Mouse (Mus musculus): ENCODE measurements around the gene Ate1. TPM values are rescaled to one million over a fixed set of nuclear protein-coding genes. Genes with fewer than 3 reads are reported as not detected.

Gene Ate1
- polyA plus RNA-seq, 1 experiment from 2014 or later: 109 TPM

GRCm38 (mm10) chr7:130455587-130456246 is 64.5 kb downstream of the Ate1 start:
- H3K4me2 ChIP-seq (ENCODE audit: low read length): no peak overlapping the region
- 61% methylated on average over 4 of the region's 4 CpGs for WGBS

GRCm38 (mm10) chr7:130454226-130454625 is 65.9 kb downstream of the Ate1 start:
- Histone ChIP-seq H3K27me3 (replicated peaks; ENCODE audit: control insufficient read depth, insufficient read depth, low read length) (no peaks in the 10 kb centered on the region), H3K9me3 (ENCODE audit: control insufficient read depth, low read length) (no peaks in the 10 kb centered on the region), H3K4me2 (ENCODE audit: low read length) (no peak overlapping the region), H3K36me3 (ENCODE audit: control insufficient read depth, insufficient read depth, low read length) (peaks cover 8% of the 10 kb centered on the region), H3K4me1 (ENCODE audit: control insufficient read depth, insufficient read depth, low read depth, low read length) (no peaks in the 10 kb centered on the region), H3K9ac (ENCODE audit: low read depth, low read length) (no peak overlapping the region), H3K4me3 (ENCODE audit: low read length) (no peak overlapping the region), H3K27ac (ENCODE audit: low read depth, low read length) (no peak overlapping the region)
- ATAC-seq: no peak
- 88% methylated on average over 3 of the region's 3 CpGs for WGBS

More at GRCm38 (mm10) chr7:130455587-130456246, 64.5 kb downstream of the Ate1 start:
- H3K27ac ChIP-seq (ENCODE audit: low read depth, low read length): no peak overlapping the region; the same call in 1 of the 2 replicates
- no peaks in the 10 kb centered on the region for H3K9me3 ChIP-seq (ENCODE audit: control insufficient read depth, low read length)
- no peak overlapping the region for H3K4me3 ChIP-seq (ENCODE audit: low read length)
- ATAC-seq: no peak
- no peaks in the 10 kb centered on the region for H3K4me1 ChIP-seq (ENCODE audit: control insufficient read depth, insufficient read depth, low read depth, low read length)
- H3K27me3 ChIP-seq (replicated peaks; ENCODE audit: control insufficient read depth, insufficient read depth, low read length): no peaks in the 10 kb centered on the region
- no peak overlapping the region for H3K9ac ChIP-seq (ENCODE audit: low read depth, low read length)
- peaks cover 8% of the 10 kb centered on the region for H3K36me3 ChIP-seq (ENCODE audit: control insufficient read depth, insufficient read depth, low read length)

GRCm38 (mm10) chr7:130435776-130436175 is 84.4 kb downstream of the Ate1 start:
- WGBS: 90% methylated on average over 5 of the region's 5 CpGs
- ATAC-seq: no peak
- no peak overlapping the region for H3K4me2 ChIP-seq (ENCODE audit: low read length)
- H3K4me1 ChIP-seq (ENCODE audit: control insufficient read depth, insufficient read depth, low read depth, low read length): no peaks in the 10 kb centered on the region
- H3K9me3 ChIP-seq (ENCODE audit: control insufficient read depth, low read length): 0 out of 2 replicates have a peak, but pooled peaks cover 2% of the 10 kb centered on the region
- H3K4me3 ChIP-seq (ENCODE audit: low read length): no peak overlapping the region
- H3K27me3 ChIP-seq (replicated peaks; ENCODE audit: control insufficient read depth, insufficient read depth, low read length): no peaks in the 10 kb centered on the region
- no peak overlapping the region for H3K27ac ChIP-seq (ENCODE audit: low read depth, low read length)
- no peak overlapping the region for H3K9ac ChIP-seq (ENCODE audit: low read depth, low read length)
- no peaks in the 10 kb centered on the region for H3K36me3 ChIP-seq (ENCODE audit: control insufficient read depth, insufficient read depth, low read length)

- 96% methylated on average over 2 of the region's 2 CpGs for WGBS
- Histone ChIP-seq H3K36me3 (ENCODE audit: control insufficient read depth, insufficient read depth, low read length) (no peaks in the 10 kb centered on the region), H3K4me3 (ENCODE audit: low read length) (no peak overlapping the region), H3K27ac (ENCODE audit: low read depth, low read length) (no peak overlapping the region), H3K4me1 (ENCODE audit: control insufficient read depth, insufficient read depth, low read depth, low read length) (no peaks in the 10 kb centered on the region), H3K9ac (ENCODE audit: low read depth, low read length) (no peak overlapping the region), H3K27me3 (replicated peaks; ENCODE audit: control insufficient read depth, insufficient read depth, low read length) (no peaks in the 10 kb centered on the region), H3K4me2 (ENCODE audit: low read length) (no peak overlapping the region), H3K9me3 (ENCODE audit: control insufficient read depth, low read length) (0 out of 2 replicates have a peak, but pooled peaks cover 2% of the 10 kb centered on the region)
- ATAC-seq: no peak
Observed at GRCm38 (mm10) chr7:130432141-130432540, 88.0 kb downstream of the Ate1 start.

GRCm38 (mm10) chr7:130426586-130426985 is 93.6 kb downstream of the Ate1 start:
- 17% methylated on average over 5 of the region's 5 CpGs for WGBS
- Histone ChIP-seq H3K4me1 (ENCODE audit: control insufficient read depth, insufficient read depth, low read depth, low read length) (no peaks in the 10 kb centered on the region; the same call in 1 of the 2 replicates), H3K9me3 (ENCODE audit: control insufficient read depth, low read length) (no peaks in the 10 kb centered on the region), H3K27me3 (replicated peaks; ENCODE audit: control insufficient read depth, insufficient read depth, low read length) (no peaks in the 10 kb centered on the region), H3K27ac (ENCODE audit: low read depth, low read length) (no peak overlapping the region), H3K4me2 (ENCODE audit: low read length) (no peak overlapping the region), H3K9ac (ENCODE audit: low read depth, low read length) (no peak overlapping the region), H3K36me3 (ENCODE audit: control insufficient read depth, insufficient read depth, low read length) (no peaks in the 10 kb centered on the region), H3K4me3 (ENCODE audit: low read length) (no peak overlapping the region)
- no peak for ATAC-seq

- ATAC-seq: no peak
- H3K4me3 ChIP-seq (ENCODE audit: low read length): no peak overlapping the region
- no peak overlapping the region for H3K9ac ChIP-seq (ENCODE audit: low read depth, low read length)
- H3K36me3 ChIP-seq (ENCODE audit: control insufficient read depth, insufficient read depth, low read length): no peaks in the 10 kb centered on the region
- no peak overlapping the region for H3K27ac ChIP-seq (ENCODE audit: low read depth, low read length)
- H3K9me3 ChIP-seq (ENCODE audit: control insufficient read depth, low read length): no peaks in the 10 kb centered on the region
- WGBS: 81% methylated on average over 2 of the region's 2 CpGs
- no peaks in the 10 kb centered on the region; the same call in 1 of the 2 replicates for H3K4me1 ChIP-seq (ENCODE audit: control insufficient read depth, insufficient read depth, low read depth, low read length)
- H3K4me2 ChIP-seq (ENCODE audit: low read length): no peak overlapping the region
- H3K27me3 ChIP-seq (replicated peaks; ENCODE audit: control insufficient read depth, insufficient read depth, low read length): no peaks in the 10 kb centered on the region
Observed at GRCm38 (mm10) chr7:130425991-130426390, 94.2 kb downstream of the Ate1 start.

- H3K36me3 ChIP-seq (ENCODE audit: control insufficient read depth, insufficient read depth, low read length): peaks cover 3% of the 10 kb centered on the region; the same call in 1 of the 2 replicates
- H3K4me1 ChIP-seq (ENCODE audit: control insufficient read depth, insufficient read depth, low read depth, low read length): no peaks in the 10 kb centered on the region
- no peak for ATAC-seq
- no peak overlapping the region for H3K27ac ChIP-seq (ENCODE audit: low read depth, low read length)
- H3K9me3 ChIP-seq (ENCODE audit: control insufficient read depth, low read length): no peaks in the 10 kb centered on the region
- H3K27me3 ChIP-seq (replicated peaks; ENCODE audit: control insufficient read depth, insufficient read depth, low read length): no peaks in the 10 kb centered on the region
- no peak overlapping the region for H3K9ac ChIP-seq (ENCODE audit: low read depth, low read length)
- H3K4me3 ChIP-seq (ENCODE audit: low read length): no peak overlapping the region
- 74% methylated on average over 1 of the region's 1 CpGs for WGBS
- H3K4me2 ChIP-seq (ENCODE audit: low read length): no peak overlapping the region
Observed at GRCm38 (mm10) chr7:130419961-130420360, 100.2 kb downstream of the Ate1 start.

- no peak overlapping the region for H3K4me2 ChIP-seq (ENCODE audit: low read length)
- no peak overlapping the region for H3K4me3 ChIP-seq (ENCODE audit: low read length)
- 94% methylated on average over 10 of the region's 10 CpGs for WGBS
- H3K36me3 ChIP-seq (ENCODE audit: control insufficient read depth, insufficient read depth, low read length): no peaks in the 10 kb centered on the region
- H3K27me3 ChIP-seq (replicated peaks; ENCODE audit: control insufficient read depth, insufficient read depth, low read length): no peaks in the 10 kb centered on the region
- no peaks in the 10 kb centered on the region for H3K4me1 ChIP-seq (ENCODE audit: control insufficient read depth, insufficient read depth, low read depth, low read length)
- no peak overlapping the region for H3K9ac ChIP-seq (ENCODE audit: low read depth, low read length)
- no peaks in the 10 kb centered on the region for H3K9me3 ChIP-seq (ENCODE audit: control insufficient read depth, low read length)
- no peak for ATAC-seq
- H3K27ac ChIP-seq (ENCODE audit: low read depth, low read length): 0 out of 2 replicates have a peak overlapping the region, but pooled peaks have one; percentile 5
Observed at GRCm38 (mm10) chr7:130407622-130408021, 112.5 kb downstream of the Ate1 start.

- WGBS: 73% methylated on average over 2 of the region's 2 CpGs
Observed at GRCm38 (mm10) chr7:130403346-130403745, 116.8 kb downstream of the Ate1 start.

More at GRCm38 (mm10) chr7:130403346-130403745, 116.8 kb downstream of the Ate1 start:
- H3K4me1 ChIP-seq (ENCODE audit: control insufficient read depth, insufficient read depth, low read depth, low read length): no peaks in the 10 kb centered on the region
- no peak overlapping the region for H3K4me3 ChIP-seq (ENCODE audit: low read length)
- no peak for ATAC-seq
- no peak overlapping the region for H3K4me2 ChIP-seq (ENCODE audit: low read length)
- H3K9me3 ChIP-seq (ENCODE audit: control insufficient read depth, low read length): no peaks in the 10 kb centered on the region
- no peak overlapping the region for H3K9ac ChIP-seq (ENCODE audit: low read depth, low read length)
- H3K27me3 ChIP-seq (replicated peaks; ENCODE audit: control insufficient read depth, insufficient read depth, low read length): no peaks in the 10 kb centered on the region
- peaks cover 4% of the 10 kb centered on the region; the same call in 1 of the 2 replicates for H3K36me3 ChIP-seq (ENCODE audit: control insufficient read depth, insufficient read depth, low read length)
- H3K27ac ChIP-seq (ENCODE audit: low read depth, low read length): no peak overlapping the region
